Mouse (Mus musculus) neural tube, embryonic 14.5 days (tissue): Measurements from ENCODE around the gene Ablim1. TPM values are rescaled to one million over a fixed set of nuclear protein-coding genes. Genes with fewer than 3 reads are reported as not detected.
"Not testable (repeated sequence)": the region's sequence is repeated elsewhere in the genome, so short reads cannot be mapped to it uniquely, and the experiment has no call there.

Experiments used
- ATAC-seq: fragments of 200-750 bp; cut with Nextera tagmentation; 2 replicates; pipeline ENCODE4 v1.8.0; 2017; ENCODE audit warnings: low read depth, mild to moderate bottlenecking, moderate TSS enrichment, moderate library complexity
- H3K27ac ChIP-seq: fragments of 300-500 bp; sonication (generic); 2 replicates; pipeline ENCODE4 v1.5.1; 2014; ENCODE audit warnings: low read depth, mild to moderate bottlenecking, control low read depth, low read length, moderate library complexity, mixed read lengths
- H3K27me3 ChIP-seq: fragments of 300-500 bp; sonication (generic); 2 replicates; pipeline ENCODE4 v1.6.1; 2014; ENCODE audit warnings: low read length; ENCODE audit not compliant: control insufficient read depth, insufficient read depth
- H3K36me3 ChIP-seq: fragments of 300-500 bp; sonication (generic); 2 replicates; pipeline ENCODE4 v1.6.1; 2014; ENCODE audit warnings: low read length, mixed read lengths; ENCODE audit not compliant: control insufficient read depth, insufficient read depth
- H3K4me1 ChIP-seq: fragments of 300-500 bp; sonication (generic); 2 replicates; pipeline ENCODE4 v1.6.1; 2014; ENCODE audit warnings: low read length; ENCODE audit not compliant: control insufficient read depth, insufficient read depth
- H3K4me2 ChIP-seq: fragments of 300-500 bp; sonication (generic); 2 replicates; pipeline ENCODE4 v1.6.1; 2014; ENCODE audit warnings: mild to moderate bottlenecking, low read depth, low read length, control low read depth
- H3K4me3 ChIP-seq: fragments of 300-500 bp; sonication (generic); 2 replicates; pipeline ENCODE4 v1.5.1; 2014; ENCODE audit warnings: low read depth, low read length, control low read depth, mixed read lengths
- H3K9ac ChIP-seq: fragments of 300-500 bp; sonication (generic); replicated peaks from 2 replicates; pipeline ENCODE4 v1.6.1; 2014; ENCODE audit warnings: low read depth, mild to moderate bottlenecking, control low read depth, low read length, mixed read lengths
- H3K9me3 ChIP-seq: fragments of 300-500 bp; sonication (generic); 2 replicates; pipeline ENCODE4 v1.6.1; 2016; ENCODE audit warnings: low read length; ENCODE audit not compliant: control insufficient read depth
- WGBS: fragments of 180-500 bp; shearing (Covaris S2); extraction: QIAGEN DNeasy Blood & Tissue Kit; methylation state at CpG from one replicate; pipeline ENCODE4 v1.1.7; 2014; 5-methylcytosine and 5-hydroxymethylcytosine counted together
- polyA plus RNA-seq: library from polyadenylated mRNA; unstranded; fragments of >200 nt; fragmentation: Nextera tagmentation; extraction: Ambion mirVana; gene quantifications from 2 replicates; pipeline ENCODE4 v1.2.1, GENCODE M21; 2014

Gene Ablim1
- polyA plus RNA-seq, 1 experiment from 2014 or later, result 47.4 TPM

DNA sequence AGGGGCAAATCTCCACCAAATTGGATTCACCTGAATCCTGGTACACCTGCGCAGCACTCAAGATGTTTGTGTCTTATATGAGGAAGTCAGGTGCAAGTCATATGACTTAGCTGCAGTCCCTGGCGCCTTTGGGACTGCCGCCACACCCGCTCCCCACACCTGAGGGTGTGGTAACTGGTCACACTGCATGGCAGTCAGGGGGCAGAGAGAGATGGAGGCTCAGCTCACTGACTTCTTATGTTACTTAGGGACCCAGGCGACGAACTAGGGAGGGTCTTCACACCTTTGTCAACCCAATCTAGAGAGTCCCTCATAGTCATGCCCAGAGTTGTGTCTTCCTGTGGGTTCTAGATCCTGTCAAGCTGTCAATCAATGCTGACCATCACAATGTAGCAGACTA lies 179.1 kb downstream of the Ablim1 start:
- peaks cover 18% of the 10 kb centered on the region for H3K4me1 ChIP-seq
- 94% methylated on average over 6 of the region's 6 CpGs for WGBS
- H3K9ac ChIP-seq, H3K4me2 ChIP-seq, H3K9me3 ChIP-seq, H3K27me3 ChIP-seq, H3K4me3 ChIP-seq, ATAC-seq, H3K36me3 ChIP-seq, H3K27ac ChIP-seq: not testable (repeated sequence)

- 0 out of 2 replicates have a peak overlapping the region, but pooled peaks have one; percentile 16 for H3K9ac ChIP-seq
- peak overlapping the region; percentile 29 for H3K4me2 ChIP-seq
- 33% methylated on average over 20 of the region's 20 CpGs for WGBS
- H3K4me1 ChIP-seq, result peaks cover 18% of the 10 kb centered on the region
- H3K4me3 ChIP-seq, result no peak overlapping the region
- ATAC-seq, result no peak
- peak overlapping the region; percentile 44 for H3K27ac ChIP-seq
- no peaks in the 10 kb centered on the region for H3K27me3 ChIP-seq
- no peaks in the 10 kb centered on the region for H3K36me3 ChIP-seq
- no peaks in the 10 kb centered on the region for H3K9me3 ChIP-seq
Measured at GRCm38 (mm10) chr19:57134654-57135348, 179.9 kb downstream of the Ablim1 start.

GRCm38 (mm10) chr19:57132916-57133520 lies 181.7 kb downstream of the Ablim1 start:
- Histone ChIP-seq H3K27me3 (no peaks in the 10 kb centered on the region), H3K4me3 (no peak overlapping the region), H3K9me3 (no peaks in the 10 kb centered on the region), H3K36me3 (no peaks in the 10 kb centered on the region), H3K27ac (no peak overlapping the region), H3K4me1 (peaks cover 15% of the 10 kb centered on the region), H3K9ac (no peak overlapping the region), H3K4me2 (no peak overlapping the region)
- no peak for ATAC-seq
- WGBS, result 85% methylated on average over 6 of the region's 6 CpGs

- H3K9ac ChIP-seq, result no peak overlapping the region
- H3K4me1 ChIP-seq, result peaks cover 15% of the 10 kb centered on the region
- no peak overlapping the region for H3K4me3 ChIP-seq
- no peak for ATAC-seq
- H3K27ac ChIP-seq, result no peak overlapping the region
- no peaks in the 10 kb centered on the region for H3K36me3 ChIP-seq
- H3K4me2 ChIP-seq, result no peak overlapping the region
- no peaks in the 10 kb centered on the region for H3K27me3 ChIP-seq
- WGBS, result 93% methylated on average over 5 of the region's 5 CpGs
- H3K9me3 ChIP-seq, result no peaks in the 10 kb centered on the region
Measured at GRCm38 (mm10) chr19:57132281-57132680, 182.4 kb downstream of the Ablim1 start.

DNA sequence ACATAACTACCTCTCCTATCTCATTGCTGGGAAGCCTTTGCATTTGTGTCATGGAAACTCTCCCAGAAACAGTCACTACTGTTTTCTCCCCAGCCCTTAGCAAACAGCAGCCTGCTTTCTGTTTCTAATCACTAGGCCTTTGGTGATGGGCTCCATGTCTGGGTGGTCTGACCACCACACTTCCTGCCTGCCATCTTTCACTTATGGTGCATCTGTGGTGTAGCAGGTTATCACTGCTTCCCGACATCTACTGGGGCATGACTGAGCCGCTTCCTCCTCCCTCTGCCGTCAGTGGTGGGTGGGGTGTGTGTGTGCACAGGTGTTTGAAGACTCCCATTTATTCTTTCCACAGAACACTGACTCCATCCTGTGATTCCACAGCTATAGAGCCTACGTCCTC lies 183.4 kb downstream of the Ablim1 start:
- ATAC-seq, result no peak
- WGBS, result 83% methylated on average over 4 of the region's 4 CpGs

DNA sequence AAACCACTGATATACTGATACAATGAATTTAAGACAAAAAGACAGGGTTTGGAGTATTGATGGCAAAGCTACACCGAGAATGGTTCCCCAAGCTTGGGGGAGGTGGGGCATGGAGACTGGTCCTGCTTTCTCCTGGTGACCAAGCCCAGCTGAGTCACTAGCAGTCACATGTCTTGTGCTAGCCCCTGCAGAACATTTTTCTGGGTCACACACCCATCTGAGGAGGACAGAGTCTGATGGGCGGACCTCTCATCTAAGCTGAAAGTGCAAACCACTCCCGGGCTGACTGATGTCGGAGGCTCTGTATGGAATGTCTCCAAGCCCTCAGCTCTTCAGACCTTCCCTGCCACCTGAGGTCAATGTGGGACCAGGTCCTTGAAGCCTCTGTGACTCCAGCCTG lies 184.1 kb downstream of the Ablim1 start:
- no peak overlapping the region for H3K4me3 ChIP-seq
- no peak overlapping the region for H3K4me2 ChIP-seq
- no peak overlapping the region for H3K9ac ChIP-seq
- 94% methylated on average over 4 of the region's 4 CpGs for WGBS
- H3K4me1 ChIP-seq, result peaks cover 15% of the 10 kb centered on the region
- ATAC-seq, result no peak
- H3K36me3 ChIP-seq, result no peaks in the 10 kb centered on the region
- H3K9me3 ChIP-seq, result no peaks in the 10 kb centered on the region
- H3K27ac ChIP-seq, result no peak overlapping the region
- no peaks in the 10 kb centered on the region for H3K27me3 ChIP-seq

More for the DNA sequence above, 183.4 kb downstream of the Ablim1 start:
- Histone ChIP-seq H3K4me2 (no peak overlapping the region), H3K4me1 (peaks cover 15% of the 10 kb centered on the region), H3K27me3 (no peaks in the 10 kb centered on the region), H3K9ac (no peak overlapping the region), H3K4me3 (no peak overlapping the region), H3K36me3 (no peaks in the 10 kb centered on the region), H3K9me3 (no peaks in the 10 kb centered on the region), H3K27ac (no peak overlapping the region)

- no peak overlapping the region for H3K4me2 ChIP-seq
- H3K27ac ChIP-seq, result no peak overlapping the region
- H3K4me3 ChIP-seq, result no peak overlapping the region
- ATAC-seq, result no peak
- H3K36me3 ChIP-seq, result no peaks in the 10 kb centered on the region
- H3K9ac ChIP-seq, result no peak overlapping the region
- no peaks in the 10 kb centered on the region for H3K27me3 ChIP-seq
- H3K4me1 ChIP-seq, result peaks cover 11% of the 10 kb centered on the region
- 89% methylated on average over 9 of the region's 9 CpGs for WGBS
- no peaks in the 10 kb centered on the region for H3K9me3 ChIP-seq
Measured at GRCm38 (mm10) chr19:57129729-57130128, 185.0 kb downstream of the Ablim1 start.

DNA sequence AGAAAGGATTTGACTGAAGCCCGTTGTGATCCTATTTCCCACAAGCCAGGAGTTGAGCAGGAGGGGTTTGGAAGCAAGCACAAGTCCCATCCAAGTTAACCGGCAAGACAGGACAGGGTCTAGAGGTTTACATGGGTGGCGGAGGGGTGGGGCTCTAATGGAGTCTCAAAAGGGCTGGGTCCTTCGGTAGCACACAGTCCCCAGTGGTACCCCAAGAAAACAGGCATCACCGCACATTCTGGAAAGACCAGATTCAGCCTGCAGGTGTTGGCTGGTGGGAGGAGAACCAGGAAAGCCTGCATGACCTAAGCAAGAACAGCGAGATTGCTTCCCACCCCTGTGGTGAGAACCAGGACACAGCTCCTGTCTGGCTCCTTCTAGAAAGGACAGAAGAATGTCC lies 186.7 kb downstream of the Ablim1 start:
- H3K4me1 ChIP-seq, result no peaks in the 10 kb centered on the region
- 78% methylated on average over 6 of the region's 6 CpGs for WGBS
- H3K27ac ChIP-seq, result no peak overlapping the region
- no peaks in the 10 kb centered on the region for H3K36me3 ChIP-seq
- no peak overlapping the region for H3K9ac ChIP-seq
- no peaks in the 10 kb centered on the region for H3K9me3 ChIP-seq
- H3K4me3 ChIP-seq, result no peak overlapping the region
- no peaks in the 10 kb centered on the region for H3K27me3 ChIP-seq
- no peak for ATAC-seq
- no peak overlapping the region for H3K4me2 ChIP-seq

GRCm38 (mm10) chr19:57127523-57127922 lies 187.2 kb downstream of the Ablim1 start:
- no peaks in the 10 kb centered on the region for H3K4me1 ChIP-seq
- H3K27me3 ChIP-seq, result no peaks in the 10 kb centered on the region
- no peak for ATAC-seq
- no peak overlapping the region for H3K9ac ChIP-seq
- no peaks in the 10 kb centered on the region for H3K9me3 ChIP-seq
- WGBS, result 91% methylated on average over 5 of the region's 5 CpGs
- no peak overlapping the region for H3K27ac ChIP-seq
- no peak overlapping the region for H3K4me3 ChIP-seq
- no peaks in the 10 kb centered on the region for H3K36me3 ChIP-seq
- H3K4me2 ChIP-seq, result no peak overlapping the region
